Mouse (Mus musculus) neural tube, embryonic 13.5 days (tissue): ENCODE results near the gene Slc51a. TPM values are rescaled to one million over a fixed set of nuclear protein-coding genes. Genes with fewer than 3 reads are reported as not detected.

Experiments
- ATAC-seq: fragments of 200-750 bp; cut with Nextera tagmentation; 2 replicates; pipeline ENCODE4 v1.8.0; 2017; ENCODE audit warnings: low read depth, mild to moderate bottlenecking, moderate TSS enrichment, moderate library complexity
- H3K27ac ChIP-seq: fragments of 300-500 bp; sonication (generic); replicated peaks from 2 replicates; pipeline ENCODE4 v1.5.1; 2015; ENCODE audit warnings: moderate library complexity, mild to moderate bottlenecking, inconsistent platforms
- H3K27me3 ChIP-seq: fragments of 300-500 bp; sonication (generic); 2 replicates; pipeline ENCODE4 v1.6.1; 2015; ENCODE audit warnings: mild to moderate bottlenecking, inconsistent platforms
- H3K36me3 ChIP-seq: fragments of 300-500 bp; sonication (generic); 2 replicates; pipeline ENCODE4 v1.6.1; 2015; ENCODE audit warnings: mild to moderate bottlenecking, inconsistent platforms
- H3K4me1 ChIP-seq: fragments of 300-500 bp; sonication (generic); replicated peaks from 2 replicates; pipeline ENCODE4 v1.6.1; 2015; ENCODE audit warnings: inconsistent platforms
- H3K4me2 ChIP-seq: fragments of 300-500 bp; sonication (generic); 2 replicates; pipeline ENCODE4 v1.6.1; 2015; ENCODE audit warnings: inconsistent platforms, mild to moderate bottlenecking, moderate library complexity
- H3K4me3 ChIP-seq: fragments of 300-500 bp; sonication (generic); 2 replicates; pipeline ENCODE4 v1.5.1; 2015; ENCODE audit warnings: mild to moderate bottlenecking, inconsistent platforms
- H3K9ac ChIP-seq: fragments of 300-500 bp; sonication (generic); 2 replicates; pipeline ENCODE4 v1.6.1; 2015; ENCODE audit warnings: moderate library complexity, mild to moderate bottlenecking, inconsistent platforms
- H3K9me3 ChIP-seq: fragments of 300-500 bp; sonication (generic); 2 replicates; pipeline ENCODE4 v1.6.1; 2016; ENCODE audit warnings: inconsistent platforms
- WGBS: fragments of 180-500 bp; shearing (Covaris S2); methylation state at CpG from one replicate; pipeline ENCODE4 v1.1.7; 2015; 5-methylcytosine and 5-hydroxymethylcytosine counted together
- polyA plus RNA-seq: library from polyadenylated mRNA; unstranded; fragments of >200 nt; fragmentation: Nextera tagmentation; extraction: Ambion mirVana; gene quantifications from 2 replicates; pipeline ENCODE4 v1.2.1, GENCODE M21; 2015

Gene Slc51a
- polyA plus RNA-seq, 1 experiment from 2014 or later = not detected

GRCm38 (mm10) chr16:32516006-32516962, 28.6 kb upstream of the Slc51a start:
- 11% methylated on average over 21 of the region's 21 CpGs for WGBS
- Histone ChIP-seq H3K36me3 (no peaks in the 10 kb centered on the region), H3K9me3 (no peaks in the 10 kb centered on the region), H3K27ac (peak overlapping the region; percentile 97), H3K27me3 (no peaks in the 10 kb centered on the region), H3K4me1 (peaks cover 17% of the 10 kb centered on the region), H3K4me3 (0 out of 2 replicates have a peak overlapping the region, but pooled peaks have one; percentile 20), H3K9ac (peak overlapping the region; percentile 70), H3K4me2 (peak overlapping the region; percentile 47)
- peak; percentile 93 for ATAC-seq

DNA sequence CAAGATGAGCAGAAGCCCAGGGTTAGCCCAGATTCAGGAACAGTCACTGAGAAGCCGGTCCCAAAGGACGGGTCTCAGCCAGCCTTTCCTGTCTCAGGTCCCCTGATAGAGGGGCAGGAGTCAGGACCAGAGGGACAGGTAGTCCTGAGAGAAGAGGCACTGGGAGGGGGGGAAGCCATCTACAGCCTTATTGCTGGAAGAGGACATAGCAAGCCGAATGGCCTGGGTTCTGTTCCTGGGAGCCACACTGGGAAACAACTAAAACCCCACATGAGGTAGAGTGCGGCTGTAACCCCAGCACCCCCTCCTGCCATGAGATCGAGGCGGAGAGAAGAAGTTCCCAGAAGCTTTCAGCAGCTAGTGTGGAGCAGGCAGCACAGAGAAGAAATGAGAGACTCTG, 26.3 kb upstream of the Slc51a start:
- Histone ChIP-seq H3K27ac (no peak overlapping the region), H3K27me3 (no peaks in the 10 kb centered on the region), H3K4me1 (peaks cover 23% of the 10 kb centered on the region), H3K36me3 (no peaks in the 10 kb centered on the region), H3K9me3 (no peaks in the 10 kb centered on the region), H3K4me2 (no peak overlapping the region), H3K4me3 (no peak overlapping the region), H3K9ac (no peak overlapping the region)
- WGBS = 91% methylated on average over 6 of the region's 6 CpGs
- ATAC-seq = no peak

- Histone ChIP-seq H3K9ac (no peak overlapping the region), H3K27me3 (no peaks in the 10 kb centered on the region), H3K4me3 (no peak overlapping the region), H3K36me3 (no peaks in the 10 kb centered on the region), H3K4me1 (peaks cover 24% of the 10 kb centered on the region), H3K4me2 (no peak overlapping the region), H3K9me3 (no peaks in the 10 kb centered on the region), H3K27ac (no peak overlapping the region)
- WGBS = 94% methylated on average over 6 of the region's 6 CpGs
- ATAC-seq = no peak
Observed at GRCm38 (mm10) chr16:32513401-32513800, 25.7 kb upstream of the Slc51a start.

GRCm38 (mm10) chr16:32512921-32513320, 25.2 kb upstream of the Slc51a start:
- H3K9ac ChIP-seq = no peak overlapping the region
- no peak overlapping the region for H3K27ac ChIP-seq
- WGBS = 80% methylated on average over 3 of the region's 3 CpGs
- no peak overlapping the region for H3K4me2 ChIP-seq
- ATAC-seq = no peak
- no peaks in the 10 kb centered on the region for H3K9me3 ChIP-seq
- no peaks in the 10 kb centered on the region for H3K36me3 ChIP-seq
- H3K4me1 ChIP-seq = peaks cover 24% of the 10 kb centered on the region
- no peaks in the 10 kb centered on the region for H3K27me3 ChIP-seq
- no peak overlapping the region for H3K4me3 ChIP-seq

- Histone ChIP-seq H3K4me3 (no peak overlapping the region), H3K36me3 (no peaks in the 10 kb centered on the region), H3K4me2 (no peak overlapping the region), H3K27me3 (no peaks in the 10 kb centered on the region), H3K27ac (no peak overlapping the region), H3K9me3 (no peaks in the 10 kb centered on the region), H3K4me1 (peaks cover 24% of the 10 kb centered on the region), H3K9ac (no peak overlapping the region)
- WGBS = 97% methylated on average over 8 of the region's 8 CpGs
- ATAC-seq = no peak
Observed at GRCm38 (mm10) chr16:32511827-32512490, 24.3 kb upstream of the Slc51a start.

- WGBS = 73% methylated on average over 3 of the region's 3 CpGs
- H3K4me1 ChIP-seq = peaks cover 19% of the 10 kb centered on the region
- no peaks in the 10 kb centered on the region for H3K9me3 ChIP-seq
- H3K4me3 ChIP-seq = no peak overlapping the region
- no peaks in the 10 kb centered on the region for H3K36me3 ChIP-seq
- no peak overlapping the region for H3K4me2 ChIP-seq
- no peak overlapping the region for H3K9ac ChIP-seq
- no peaks in the 10 kb centered on the region for H3K27me3 ChIP-seq
- H3K27ac ChIP-seq = no peak overlapping the region
- ATAC-seq = no peak
Observed at GRCm38 (mm10) chr16:32511338-32511734, 23.7 kb upstream of the Slc51a start.

GRCm38 (mm10) chr16:32510399-32511337, 23.0 kb upstream of the Slc51a start:
- Histone ChIP-seq H3K4me1 (peaks cover 12% of the 10 kb centered on the region), H3K9ac (no peak overlapping the region), H3K27ac (0 out of 2 replicates have a peak overlapping the region, but pooled peaks have one; percentile 1), H3K4me3 (no peak overlapping the region), H3K27me3 (no peaks in the 10 kb centered on the region), H3K9me3 (no peaks in the 10 kb centered on the region), H3K36me3 (no peaks in the 10 kb centered on the region), H3K4me2 (no peak overlapping the region)
- ATAC-seq = no peak
- WGBS = 58% methylated on average over 18 of the region's 18 CpGs

- H3K27me3 ChIP-seq = no peaks in the 10 kb centered on the region
- H3K4me1 ChIP-seq = peaks cover 7% of the 10 kb centered on the region; the same call in 1 of the 2 replicates
- no peak for ATAC-seq
- H3K9ac ChIP-seq = no peak overlapping the region
- no peak overlapping the region for H3K4me2 ChIP-seq
- peak overlapping the region; percentile 19; the same call in 1 of the 2 replicates for H3K27ac ChIP-seq
- 67% methylated on average over 9 of the region's 9 CpGs for WGBS
- H3K4me3 ChIP-seq = no peak overlapping the region
- H3K36me3 ChIP-seq = no peaks in the 10 kb centered on the region
- no peaks in the 10 kb centered on the region for H3K9me3 ChIP-seq
Observed at GRCm38 (mm10) chr16:32509066-32509942, 21.6 kb upstream of the Slc51a start.

GRCm38 (mm10) chr16:32508506-32509065, 20.9 kb upstream of the Slc51a start:
- Histone ChIP-seq H3K9ac (no peak overlapping the region), H3K4me2 (no peak overlapping the region), H3K4me3 (no peak overlapping the region), H3K4me1 (peaks cover 7% of the 10 kb centered on the region; the same call in 1 of the 2 replicates), H3K9me3 (no peaks in the 10 kb centered on the region), H3K36me3 (no peaks in the 10 kb centered on the region), H3K27ac (no peak overlapping the region), H3K27me3 (no peaks in the 10 kb centered on the region)
- 16% methylated on average over 3 of the region's 3 CpGs for WGBS
- ATAC-seq = no peak

GRCm38 (mm10) chr16:32508035-32508434, 20.4 kb upstream of the Slc51a start:
- no peaks in the 10 kb centered on the region for H3K36me3 ChIP-seq
- H3K9ac ChIP-seq = no peak overlapping the region
- no peak overlapping the region for H3K4me2 ChIP-seq
- H3K27me3 ChIP-seq = no peaks in the 10 kb centered on the region
- no peak overlapping the region for H3K4me3 ChIP-seq
- H3K9me3 ChIP-seq = no peaks in the 10 kb centered on the region
- H3K4me1 ChIP-seq = peaks cover 7% of the 10 kb centered on the region; the same call in 1 of the 2 replicates
- WGBS = 98% methylated on average over 5 of the region's 5 CpGs
- ATAC-seq = no peak
- H3K27ac ChIP-seq = no peak overlapping the region
